ENCODE assay signal across 33 mouse cellular contexts in the genomic region with DNA sequence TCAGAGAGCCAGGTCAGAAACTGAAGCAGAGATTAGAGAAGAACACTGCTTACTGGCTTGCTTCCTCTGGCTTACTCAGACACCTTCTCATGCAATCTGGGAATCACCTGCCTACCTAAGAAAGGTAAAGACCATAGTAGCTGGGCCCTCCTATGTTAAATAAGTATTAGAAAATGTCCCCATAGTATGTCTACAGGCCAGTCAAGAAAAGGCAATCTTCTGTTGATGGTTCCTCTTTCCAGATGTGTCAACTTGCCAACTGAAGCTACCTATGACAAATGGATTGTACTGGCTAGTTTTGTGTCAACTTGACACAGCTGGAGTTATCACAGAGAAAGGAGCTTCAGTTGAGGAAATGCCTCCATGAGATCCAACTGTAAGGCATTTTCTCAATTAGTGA.
"Had no signal": no experiment of that assay in that cellular context is flagged by ENCODE, and none has a peak within 500 bp of the region (broad histone marks: within the 10 kb centered on the region; RNA-seq: fewer than 3 reads in every experiment).

No protein-coding gene starts in this region.

- H3K4me1 ChIP-seq: heart, embryonic 10.5 days; hindbrain, embryonic 10.5 days; hindbrain, embryonic 13.5 days; hindbrain, embryonic 15.5 days; intestine, embryonic 15.5 days had no signal

- ATAC-seq: hindbrain, embryonic 16.5 days; hindbrain, postnatal 0 days; inflammation-experienced regulatory T-cells, adult 6 months; intestine, embryonic 15.5 days; intestine, embryonic 16.5 days; intestine, postnatal 0 days had no signal

- H3K27me3 ChIP-seq: heart, embryonic 12.5 days; heart, embryonic 13.5 days; heart, embryonic 15.5 days; hindbrain, embryonic 13.5 days; hindbrain, embryonic 15.5 days; intestine, embryonic 15.5 days had no signal

- H3K4me2 ChIP-seq: heart, embryonic 11.5 days; heart, embryonic 12.5 days; heart, embryonic 13.5 days; heart, embryonic 15.5 days; hindbrain, embryonic 13.5 days; hindbrain, embryonic 14.5 days; hindbrain, embryonic 15.5 days; intestine, embryonic 15.5 days; kidney, embryonic 15.5 days had no signal

- H3K9me3 ChIP-seq: heart, embryonic 10.5 days; heart, embryonic 12.5 days; heart, embryonic 13.5 days; heart, embryonic 15.5 days; hindbrain, embryonic 10.5 days; hindbrain, embryonic 13.5 days; hindbrain, embryonic 15.5 days; intestine, embryonic 15.5 days; kidney, embryonic 15.5 days had no signal

- H3K4me3 ChIP-seq: heart, embryonic 10.5 days; heart, embryonic 12.5 days; heart, embryonic 13.5 days; heart, embryonic 15.5 days; hindbrain, embryonic 10.5 days; hindbrain, embryonic 13.5 days; hindbrain, embryonic 15.5 days; intestine, embryonic 15.5 days; kidney, embryonic 15.5 days; layer of hippocampus, adult 2 months; left cerebral cortex, adult 2 months had no signal

- H3K36me3 ChIP-seq: heart, embryonic 10.5 days; heart, embryonic 12.5 days; heart, embryonic 13.5 days; heart, embryonic 15.5 days; hindbrain, embryonic 10.5 days; hindbrain, embryonic 13.5 days; hindbrain, embryonic 15.5 days; intestine, embryonic 15.5 days; kidney, embryonic 15.5 days had no signal

- H3K27ac ChIP-seq: heart, embryonic 10.5 days; heart, embryonic 13.5 days; heart, embryonic 15.5 days; hindbrain, embryonic 10.5 days; hindbrain, embryonic 13.5 days; hindbrain, embryonic 14.5 days; hindbrain, embryonic 15.5 days; hindbrain, postnatal 0 days; intestine, embryonic 15.5 days; kidney, embryonic 15.5 days; kidney, postnatal 0 days; layer of hippocampus, adult 2 months; left cerebral cortex, adult 2 months had no signal

- DNase-seq: heart, postnatal 10 days; heart, postnatal 14 days; heart, postnatal 36 days; heart, postnatal 4 days; kidney, adult 11 months; kidney, adult 18-20 months; kidney, adult 2 months; kidney, adult 8-10 months; kidney, postnatal 10 days; kidney, postnatal 14 days; kidney, postnatal 25 days; kidney, postnatal 36 days; kidney, postnatal 4 days; layer of hippocampus, postnatal 36 days had no signal

- H3K9ac ChIP-seq: heart, embryonic 12.5 days; heart, embryonic 15.5 days; hindbrain, embryonic 13.5 days; hindbrain, embryonic 14.5 days; hindbrain, embryonic 15.5 days; intestine, embryonic 15.5 days; kidney, embryonic 15.5 days had no signal
